Mouse (Mus musculus) megakaryocyte, embryonic 14.5 days (primary cell): ENCODE measurements around the gene Trp63. TPM values are rescaled to one million over a fixed set of nuclear protein-coding genes. Genes with fewer than 3 reads are reported as not detected.

Source experiments
- H3K27me3 ChIP-seq: replicated peaks from 2 replicates; pipeline ENCODE3; 2012; ENCODE audit warnings: inconsistent platforms
- H3K36me3 ChIP-seq: replicated peaks from 2 replicates; pipeline ENCODE3; 2012; ENCODE audit warnings: low read length, inconsistent platforms, mixed read lengths
- H3K4me1 ChIP-seq: 2 replicates; pipeline ENCODE4 v1.6.1; 2012; ENCODE audit warnings: inconsistent platforms
- H3K4me3 ChIP-seq: replicated peaks from 2 replicates; pipeline ENCODE3; 2012; ENCODE audit warnings: moderate library complexity, mild to moderate bottlenecking, inconsistent platforms
- H3K9me3 ChIP-seq: 2 replicates; pipeline ENCODE4 v1.6.1; 2012; ENCODE audit warnings: inconsistent platforms
- FLI1 ChIP-seq: IDR thresholded peaks from 2 replicates; pipeline ENCODE4 v1.6.1; 2012; ENCODE audit warnings: low read length, inconsistent platforms, mixed read lengths
- GATA1 ChIP-seq: IDR thresholded peaks from 3 replicates; pipeline ENCODE4 v1.6.1; 2012; ENCODE audit warnings: mixed read lengths, low read length, inconsistent platforms, borderline replicate concordance
- polyA plus RNA-seq: library from polyadenylated mRNA; stranded (reverse); fragments of >175 nt; gene quantifications from 2 replicates; pipeline ENCODE4 v1.2.3, GENCODE M21; 2012; ENCODE audit warnings: low replicate concordance; ENCODE audit not compliant: insufficient read depth

Gene Trp63
- polyA plus RNA-seq, 1 experiment = not detected

- Histone ChIP-seq H3K9me3 (no peaks in the 10 kb centered on the region), H3K4me3 (no peak overlapping the region), H3K27me3 (no peaks in the 10 kb centered on the region), H3K36me3 (no peaks in the 10 kb centered on the region), H3K4me1 (no peaks in the 10 kb centered on the region)
- TF ChIP-seq GATA1 (no peak), FLI1 (no peak)
Observed at GRCm38 (mm10) chr16:25706260-25706659, 22.7 kb downstream of the Trp63 start.

GRCm38 (mm10) chr16:25715790-25716189 is 32.2 kb downstream of the Trp63 start:
- no peaks in the 10 kb centered on the region for H3K36me3 ChIP-seq
- TF ChIP-seq FLI1 (no peak), GATA1 (no peak)
- H3K4me1 ChIP-seq = no peaks in the 10 kb centered on the region
- no peaks in the 10 kb centered on the region for H3K27me3 ChIP-seq
- H3K9me3 ChIP-seq = no peaks in the 10 kb centered on the region
- no peak overlapping the region for H3K4me3 ChIP-seq

- peaks cover 13% of the 10 kb centered on the region for H3K9me3 ChIP-seq
- no peaks in the 10 kb centered on the region for H3K27me3 ChIP-seq
- TF ChIP-seq FLI1 = no peak
- TF ChIP-seq GATA1 = no peak
- no peak overlapping the region for H3K4me3 ChIP-seq
- no peaks in the 10 kb centered on the region for H3K4me1 ChIP-seq
- no peaks in the 10 kb centered on the region for H3K36me3 ChIP-seq
Observed at GRCm38 (mm10) chr16:25723131-25723530, 39.6 kb downstream of the Trp63 start.

GRCm38 (mm10) chr16:25727001-25727400 is 43.4 kb downstream of the Trp63 start:
- no peaks in the 10 kb centered on the region for H3K27me3 ChIP-seq
- TF ChIP-seq FLI1 (no peak), GATA1 (no peak)
- H3K4me1 ChIP-seq = no peaks in the 10 kb centered on the region
- H3K9me3 ChIP-seq = peaks cover 13% of the 10 kb centered on the region
- no peak overlapping the region for H3K4me3 ChIP-seq
- no peaks in the 10 kb centered on the region for H3K36me3 ChIP-seq

- no peaks in the 10 kb centered on the region for H3K4me1 ChIP-seq
- TF ChIP-seq FLI1 (no peak), GATA1 (no peak)
- no peak overlapping the region for H3K4me3 ChIP-seq
- H3K36me3 ChIP-seq = no peaks in the 10 kb centered on the region
- peaks cover 13% of the 10 kb centered on the region for H3K9me3 ChIP-seq
- H3K27me3 ChIP-seq = no peaks in the 10 kb centered on the region
Observed at GRCm38 (mm10) chr16:25727957-25728506, 44.5 kb downstream of the Trp63 start.

- no peaks in the 10 kb centered on the region for H3K27me3 ChIP-seq
- H3K4me1 ChIP-seq = no peaks in the 10 kb centered on the region
- no peak for TF ChIP-seq FLI1
- no peak for TF ChIP-seq GATA1
- no peak overlapping the region for H3K4me3 ChIP-seq
- no peaks in the 10 kb centered on the region for H3K36me3 ChIP-seq
- no peaks in the 10 kb centered on the region for H3K9me3 ChIP-seq
Observed at GRCm38 (mm10) chr16:25736912-25737311, 53.3 kb downstream of the Trp63 start.

GRCm38 (mm10) chr16:25737623-25738050 is 54.1 kb downstream of the Trp63 start:
- H3K4me3 ChIP-seq = no peak overlapping the region
- H3K27me3 ChIP-seq = no peaks in the 10 kb centered on the region
- TF ChIP-seq FLI1 (no peak), GATA1 (no peak)
- H3K9me3 ChIP-seq = no peaks in the 10 kb centered on the region
- no peaks in the 10 kb centered on the region for H3K36me3 ChIP-seq
- H3K4me1 ChIP-seq = no peaks in the 10 kb centered on the region

GRCm38 (mm10) chr16:25746807-25747206 is 63.2 kb downstream of the Trp63 start:
- no peak for TF ChIP-seq GATA1
- no peak for TF ChIP-seq FLI1
- Histone ChIP-seq H3K4me3 (no peak overlapping the region), H3K27me3 (no peaks in the 10 kb centered on the region), H3K9me3 (peaks cover 2% of the 10 kb centered on the region), H3K4me1 (no peaks in the 10 kb centered on the region), H3K36me3 (no peaks in the 10 kb centered on the region)

GRCm38 (mm10) chr16:25751866-25752265 is 68.3 kb downstream of the Trp63 start:
- H3K4me1 ChIP-seq = no peaks in the 10 kb centered on the region
- H3K9me3 ChIP-seq = peaks cover 13% of the 10 kb centered on the region
- H3K27me3 ChIP-seq = no peaks in the 10 kb centered on the region
- no peaks in the 10 kb centered on the region for H3K36me3 ChIP-seq
- H3K4me3 ChIP-seq = no peak overlapping the region
- TF ChIP-seq GATA1 (no peak), FLI1 (no peak)

GRCm38 (mm10) chr16:25758108-25758507 is 74.5 kb downstream of the Trp63 start:
- H3K27me3 ChIP-seq = no peaks in the 10 kb centered on the region
- no peak for TF ChIP-seq GATA1
- TF ChIP-seq FLI1 = no peak
- no peaks in the 10 kb centered on the region for H3K9me3 ChIP-seq
- H3K4me1 ChIP-seq = no peaks in the 10 kb centered on the region
- H3K4me3 ChIP-seq = no peak overlapping the region
- H3K36me3 ChIP-seq = no peaks in the 10 kb centered on the region

GRCm38 (mm10) chr16:25765549-25765948 is 82.0 kb downstream of the Trp63 start:
- H3K9me3 ChIP-seq = no peaks in the 10 kb centered on the region
- no peak for TF ChIP-seq GATA1
- no peak for TF ChIP-seq FLI1
- no peaks in the 10 kb centered on the region for H3K36me3 ChIP-seq

More at GRCm38 (mm10) chr16:25765549-25765948, 82.0 kb downstream of the Trp63 start:
- Histone ChIP-seq H3K27me3 (no peaks in the 10 kb centered on the region), H3K4me3 (no peak overlapping the region), H3K4me1 (no peaks in the 10 kb centered on the region)
